Mouse (Mus musculus) CD8-positive naive resting alpha-beta T cell, adult 2 months (primary cell): ENCODE results near the gene Tmod4.

Experiments
- DNase-seq, 2 experiments: peaks; one replicate each; pipeline ENCODE4 v3.0.0; 2022; ENCODE audit warnings: low read depth in 2 of 2, low spot score in 2 of 2

Tmod4 gene

DNA sequence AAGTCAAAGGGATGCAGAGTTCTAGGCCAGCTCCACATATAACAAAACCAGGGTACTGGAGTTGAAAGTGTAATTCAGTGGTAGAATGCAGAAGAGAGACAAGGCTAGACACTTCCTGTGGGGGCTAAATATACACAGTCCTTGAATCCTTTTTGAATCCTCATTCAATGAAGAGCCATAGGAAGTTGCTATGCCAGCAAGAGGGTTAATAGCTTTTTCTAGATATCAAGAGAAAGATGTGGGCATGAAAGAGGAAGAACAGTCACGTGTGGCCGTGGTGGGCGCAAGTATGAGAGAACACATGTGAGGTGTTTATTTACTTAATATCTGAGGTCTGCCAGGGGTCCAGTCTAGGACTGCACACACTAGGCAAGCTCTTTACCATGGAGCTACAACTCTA is 12.1 kb downstream of the Tmod4 start:
- DNase-seq = no peak

DNA sequence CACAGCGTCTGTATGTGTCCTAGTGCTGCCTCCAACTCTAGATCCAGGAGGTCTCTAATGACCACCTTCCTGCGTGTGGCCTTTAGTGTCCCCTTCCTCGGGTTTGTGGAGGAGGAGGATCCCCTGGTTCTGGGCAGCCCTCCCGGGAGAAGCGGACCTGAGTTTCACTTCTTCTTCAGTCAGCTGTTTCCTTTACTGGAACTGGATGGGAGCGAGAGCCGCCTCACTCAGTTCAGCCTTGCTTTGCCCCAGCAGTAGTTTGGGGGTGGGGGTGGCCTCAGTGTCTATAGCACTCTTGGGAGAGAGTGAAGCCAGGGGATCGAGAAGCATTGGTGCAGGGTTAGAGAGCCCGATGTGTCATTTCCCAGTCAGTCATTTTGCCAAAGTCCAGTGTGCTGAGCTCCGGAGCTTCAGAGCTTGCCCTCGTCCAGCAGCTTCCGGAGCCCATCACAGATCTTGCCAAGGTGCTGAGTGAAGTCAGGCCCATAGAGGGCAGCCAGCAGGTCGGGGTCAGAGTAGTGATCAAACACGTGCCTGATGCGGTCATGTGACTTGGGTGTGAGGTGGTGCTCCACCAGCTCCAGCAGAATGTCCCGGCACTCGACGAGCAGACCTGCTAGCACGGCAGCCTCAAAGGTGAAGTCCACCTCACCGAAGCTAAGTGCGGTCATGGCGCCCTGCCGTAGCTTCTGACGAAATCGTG is 15.5 kb downstream of the Tmod4 start:
- DNase-seq = peak in 1 of 2 experiments; percentile 4

DNA sequence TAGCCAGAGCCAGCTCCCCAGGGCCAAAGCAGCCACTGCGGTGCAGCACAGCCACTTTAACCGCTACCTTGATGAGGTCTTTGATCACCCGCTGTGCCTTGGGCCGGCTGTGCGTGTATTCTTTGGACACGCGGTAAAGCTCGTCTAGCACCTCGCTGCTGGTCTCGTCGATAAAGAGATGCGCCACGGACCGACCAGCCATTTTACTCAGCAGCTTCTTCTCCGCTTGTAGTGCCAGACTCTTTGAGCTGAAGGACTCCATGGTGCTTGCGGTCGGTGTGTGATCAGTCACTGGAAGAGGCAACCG is 16.0 kb downstream of the Tmod4 start:
- no peak for DNase-seq

DNA sequence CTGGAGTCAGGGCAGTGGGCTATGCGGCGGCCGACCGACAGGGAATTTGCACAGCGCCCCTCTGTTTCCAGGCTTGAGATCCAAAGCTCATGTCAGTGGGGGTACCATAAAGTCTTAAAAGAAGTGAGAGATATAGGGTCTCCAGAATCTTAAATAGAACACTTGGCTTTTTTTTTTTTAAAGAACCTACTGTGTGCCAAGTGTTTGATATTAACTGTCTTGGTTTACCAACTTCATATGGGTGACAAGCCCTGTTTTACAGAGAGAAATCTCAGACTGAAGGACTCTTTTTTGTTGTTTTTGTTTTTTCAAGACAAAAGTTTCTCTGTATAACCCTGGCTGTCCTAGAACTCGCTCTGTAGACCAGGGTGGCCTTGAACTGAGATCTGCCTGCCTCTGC is 16.5 kb downstream of the Tmod4 start:
- DNase-seq = no peak

GRCm38 (mm10) chr3:95141474-95141873 is 17.2 kb downstream of the Tmod4 start:
- peak; percentile 62 to 73 for DNase-seq

DNA sequence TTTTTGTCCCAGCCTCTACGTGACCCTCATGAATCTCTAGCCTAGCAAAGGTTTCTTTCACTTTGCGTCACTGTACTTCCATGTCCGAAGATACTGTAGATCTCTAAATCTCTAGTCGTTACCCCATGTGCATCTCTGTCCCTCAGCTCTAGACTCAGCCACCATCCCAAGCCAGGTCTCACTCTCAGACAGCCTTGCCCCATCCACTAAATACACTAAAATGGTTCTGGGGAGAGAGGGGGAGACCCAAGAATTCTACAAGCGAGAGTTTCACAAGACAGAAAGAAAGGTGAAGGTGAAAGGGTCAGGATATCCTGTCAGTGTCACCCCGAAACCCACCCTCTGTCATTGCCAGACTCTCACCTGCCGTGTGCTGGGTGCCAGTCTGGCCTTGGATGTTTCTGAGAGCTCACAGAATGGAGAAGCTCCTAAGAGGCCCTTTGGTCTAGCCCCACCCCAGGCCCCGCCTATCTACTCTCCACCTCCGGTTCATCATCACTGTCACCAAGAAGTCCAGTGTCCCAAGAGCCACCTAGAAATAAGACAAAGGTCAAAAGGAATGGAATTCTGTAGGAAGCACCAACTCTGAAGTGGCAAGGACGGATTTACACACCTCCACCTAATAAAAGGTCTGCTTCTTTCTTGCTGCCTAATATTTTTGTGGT is 17.8 kb downstream of the Tmod4 start, which contains the start of gene Tnfaip8l2:
Gene Tnfaip8l2, minus strand, starts transcription at position 409 of the 665 bp plus-strand sequence.
- peak in 1 of 2 experiments; percentile 43 for DNase-seq

DNA sequence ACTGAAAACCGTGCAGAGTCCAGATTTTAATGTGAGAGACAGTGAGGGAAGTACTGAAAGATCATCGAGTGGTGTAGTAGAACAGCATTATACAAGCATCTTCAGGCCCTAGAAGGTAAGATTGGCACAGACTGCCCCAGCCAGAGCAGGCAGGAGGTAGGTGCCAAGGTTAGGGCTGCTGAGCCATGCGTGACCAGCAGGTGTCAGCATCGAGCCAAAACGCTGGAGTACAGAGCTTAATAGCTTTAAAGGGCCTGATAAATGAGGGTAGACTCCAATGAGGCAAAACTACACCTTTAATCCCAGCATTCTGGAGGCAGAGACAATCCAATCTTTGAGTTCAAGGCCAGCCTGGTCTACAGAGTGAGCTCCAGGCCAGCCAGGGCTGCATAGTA is 18.3 kb downstream of the Tmod4 start:
- peak; percentile 87 to 94 for DNase-seq

GRCm38 (mm10) chr3:95147924-95148323 is 23.6 kb downstream of the Tmod4 start:
- no peak for DNase-seq

- DNase-seq = peak; percentile 72 to 85
Observed at GRCm38 (mm10) chr3:95153874-95154273, 29.6 kb downstream of the Tmod4 start.

DNA sequence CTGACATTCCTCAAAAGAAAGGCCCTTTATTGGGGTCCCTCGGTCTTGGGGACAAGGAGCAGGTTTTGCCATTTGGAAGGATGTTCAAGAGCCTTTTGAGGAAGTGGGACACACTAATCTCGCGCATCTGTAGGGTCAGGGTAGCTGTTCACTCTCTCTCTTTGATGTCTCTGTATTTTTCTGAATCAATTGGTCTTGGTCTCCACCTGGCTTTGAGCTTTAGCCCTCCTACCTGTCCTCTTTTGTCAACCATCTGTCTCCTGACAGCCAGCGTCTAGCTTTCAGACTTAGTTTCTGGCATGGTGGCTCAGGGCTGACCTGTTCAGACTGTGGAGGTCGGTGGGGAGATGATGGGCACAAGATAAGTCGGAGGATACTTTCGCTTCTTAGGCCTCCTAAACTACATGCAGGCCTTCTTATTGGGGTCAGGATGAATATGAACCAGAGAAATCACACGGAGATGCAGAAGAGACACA is 35.3 kb downstream of the Tmod4 start:
- no peak for DNase-seq

GRCm38 (mm10) chr3:95159987-95160963 is 36.0 kb downstream of the Tmod4 start, which contains the start of gene Sema6c:
Gene Sema6c, plus strand, starts transcription at chr3:95160457.
- peak; percentile 75 to 81 for DNase-seq

DNA sequence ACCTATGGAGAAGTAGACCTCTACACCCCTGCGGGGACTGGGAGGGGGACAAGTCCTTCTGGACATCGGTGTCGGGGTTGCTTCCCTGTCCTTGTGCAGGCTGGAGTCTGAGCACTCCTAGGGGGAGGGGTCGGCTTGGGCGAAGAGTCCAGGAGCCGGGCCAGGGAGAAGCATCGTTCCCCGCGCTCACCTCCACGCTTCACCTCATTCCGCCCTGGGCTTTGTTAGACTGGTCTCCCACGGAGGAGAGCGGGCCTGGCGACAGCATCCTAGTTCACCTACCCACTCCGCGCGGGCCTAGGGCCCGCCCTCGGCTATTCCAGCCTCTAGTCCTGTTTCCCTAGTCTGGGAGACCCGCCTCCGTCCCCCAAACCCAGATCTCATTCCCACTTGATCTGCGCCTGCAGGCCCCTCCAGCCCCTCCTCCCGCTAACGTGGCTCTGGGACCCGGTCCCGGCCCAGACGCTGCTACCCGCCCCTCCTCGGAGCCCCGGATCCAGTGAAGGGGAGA is 36.8 kb downstream of the Tmod4 start:
- no peak for DNase-seq

DNA sequence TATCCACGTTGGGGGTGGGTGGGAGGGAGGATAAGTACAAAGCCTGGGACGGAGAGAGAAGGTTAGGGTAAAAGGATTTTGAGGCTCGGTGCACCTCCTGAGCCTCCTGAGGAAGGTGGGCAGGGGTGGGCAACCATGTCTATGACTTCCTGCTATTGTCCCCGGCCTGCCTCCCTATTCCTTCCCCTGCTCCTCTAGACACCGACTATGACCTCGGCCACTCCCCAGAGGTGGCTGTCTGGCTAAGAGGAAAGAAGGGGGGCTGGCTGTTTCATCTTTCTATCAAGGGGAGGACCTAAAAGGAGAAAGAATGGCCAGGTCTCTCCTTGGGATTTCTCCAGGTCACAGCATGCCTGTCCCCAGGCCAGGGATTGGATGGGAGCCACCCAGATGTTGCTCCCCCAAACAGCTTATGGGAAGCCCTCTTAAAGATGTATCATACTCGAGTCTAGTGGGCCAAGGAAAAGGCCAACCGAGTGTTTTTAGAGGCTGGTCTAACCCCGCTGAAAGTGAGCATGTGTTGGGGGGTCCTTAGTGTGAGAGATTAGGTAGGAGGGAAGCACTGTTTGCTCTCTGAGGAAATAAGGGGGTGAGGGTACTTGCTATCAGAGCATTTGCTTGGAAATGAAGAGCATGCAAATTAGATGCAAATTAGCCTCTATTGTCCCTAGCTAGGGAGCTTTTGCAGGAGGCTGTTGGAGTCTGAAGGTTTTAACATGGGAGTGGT is 37.5 kb downstream of the Tmod4 start:
- DNase-seq = no peak

- no peak for DNase-seq
Observed at GRCm38 (mm10) chr3:95162345-95162628, 38.0 kb downstream of the Tmod4 start.

- no peak for DNase-seq
Observed at GRCm38 (mm10) chr3:95163419-95164255, 39.4 kb downstream of the Tmod4 start.

DNA sequence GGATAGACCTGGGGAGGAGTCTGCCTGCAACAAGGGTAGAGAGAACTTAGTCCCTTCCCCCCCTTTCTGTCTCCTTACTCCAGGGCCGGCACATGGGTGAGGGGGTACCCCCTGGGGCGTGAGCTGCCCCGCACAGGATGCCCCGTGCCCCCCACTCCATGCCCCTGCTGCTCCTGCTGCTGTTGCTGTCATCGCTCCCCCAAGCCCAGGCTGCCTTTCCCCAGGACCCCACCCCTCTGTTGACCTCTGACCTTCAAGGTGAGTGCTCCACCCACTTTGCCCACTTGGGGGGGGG is 39.9 kb downstream of the Tmod4 start:
- no peak for DNase-seq

- no peak for DNase-seq
Observed at GRCm38 (mm10) chr3:95164840-95165239, 40.6 kb downstream of the Tmod4 start.

DNA sequence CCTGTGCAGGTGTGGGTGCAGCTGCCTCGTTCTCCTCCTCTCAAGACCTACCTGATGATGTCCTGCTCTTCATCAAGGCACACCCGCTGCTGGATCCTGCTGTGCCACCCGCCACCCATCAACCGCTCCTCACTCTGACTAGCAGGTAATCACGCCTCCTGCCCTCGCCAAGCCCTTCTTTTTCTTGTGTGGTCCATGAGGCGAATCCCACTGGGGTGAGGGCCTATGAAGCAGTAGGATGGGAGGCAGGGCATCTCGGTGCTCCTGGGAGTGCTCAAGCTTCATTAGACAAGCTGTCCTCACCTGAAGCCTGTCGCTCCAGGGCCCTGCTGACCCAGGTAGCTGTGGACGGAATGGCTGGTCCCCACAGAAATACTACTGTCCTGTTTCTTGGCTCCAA is 45.7 kb downstream of the Tmod4 start:
- DNase-seq = no peak

DNA sequence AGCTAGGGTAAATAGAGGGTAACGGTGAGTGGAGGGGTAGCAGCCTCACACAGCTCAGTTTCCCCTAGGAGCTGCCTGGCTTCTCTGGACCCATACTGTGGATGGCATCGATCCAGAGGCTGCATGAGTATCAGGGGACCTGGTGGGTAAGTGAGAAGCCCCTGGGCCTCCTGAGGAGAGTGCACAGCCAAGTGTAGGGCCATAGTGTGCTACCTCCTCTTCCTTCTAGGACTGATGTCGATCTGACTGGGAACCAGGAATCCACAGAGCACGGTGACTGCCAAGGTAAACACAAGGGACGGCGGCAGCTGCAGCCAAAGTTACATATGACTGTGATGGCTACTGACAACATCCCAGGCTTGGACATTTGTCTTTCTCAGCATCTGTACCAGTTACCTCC is 46.8 kb downstream of the Tmod4 start:
- DNase-seq = no peak
